Mouse (Mus musculus) heart, postnatal 4 days (tissue): ENCODE results near the gene Bach2. TPM values are rescaled to one million over a fixed set of nuclear protein-coding genes. Genes with fewer than 3 reads are reported as not detected.
A peak's percentile ranks its signal among the peaks of the same experiment; 100 is the strongest.

Source experiments
- DNase-seq: peaks from one replicate; pipeline ENCODE4 v3.0.0; 2021
- total RNA-seq, 2 experiments: library from RNA; stranded (reverse); gene quantifications; 2 replicates each; pipeline ENCODE4 v1.2.3; 2021

Bach2 gene
- 10 to 100 TPM; 23.9 to 24.5 TPM for total RNA-seq

DNA sequence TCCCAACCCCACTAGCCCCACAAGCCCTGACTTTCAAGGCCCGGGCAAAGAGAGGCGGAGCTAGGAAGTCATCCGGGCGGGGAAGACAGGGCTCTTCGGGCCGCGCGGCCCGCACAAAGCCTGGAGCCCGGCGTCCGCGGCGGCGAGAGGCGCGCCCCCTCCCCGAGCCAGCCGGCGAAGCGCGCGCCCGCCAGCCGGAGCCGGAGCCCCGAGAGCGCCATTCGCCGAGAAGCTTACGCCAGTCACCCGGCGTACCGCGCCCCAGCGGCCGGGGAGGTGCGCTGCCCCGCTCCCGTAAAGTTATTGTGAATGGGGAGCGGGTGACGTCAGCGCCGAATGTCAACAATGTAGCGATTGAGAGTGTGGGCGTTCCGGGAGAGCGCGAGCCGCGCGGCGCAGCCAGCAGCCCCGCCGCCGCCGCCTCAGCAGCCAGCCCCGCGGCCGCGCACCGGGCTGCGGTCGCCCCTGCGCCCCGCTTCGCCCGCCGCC is at the start of gene Bach2:
Gene Bach2 (plus strand): TSS at position 439 of the 489 bp plus-strand sequence.
- peak; percentile 93 for DNase-seq

DNA sequence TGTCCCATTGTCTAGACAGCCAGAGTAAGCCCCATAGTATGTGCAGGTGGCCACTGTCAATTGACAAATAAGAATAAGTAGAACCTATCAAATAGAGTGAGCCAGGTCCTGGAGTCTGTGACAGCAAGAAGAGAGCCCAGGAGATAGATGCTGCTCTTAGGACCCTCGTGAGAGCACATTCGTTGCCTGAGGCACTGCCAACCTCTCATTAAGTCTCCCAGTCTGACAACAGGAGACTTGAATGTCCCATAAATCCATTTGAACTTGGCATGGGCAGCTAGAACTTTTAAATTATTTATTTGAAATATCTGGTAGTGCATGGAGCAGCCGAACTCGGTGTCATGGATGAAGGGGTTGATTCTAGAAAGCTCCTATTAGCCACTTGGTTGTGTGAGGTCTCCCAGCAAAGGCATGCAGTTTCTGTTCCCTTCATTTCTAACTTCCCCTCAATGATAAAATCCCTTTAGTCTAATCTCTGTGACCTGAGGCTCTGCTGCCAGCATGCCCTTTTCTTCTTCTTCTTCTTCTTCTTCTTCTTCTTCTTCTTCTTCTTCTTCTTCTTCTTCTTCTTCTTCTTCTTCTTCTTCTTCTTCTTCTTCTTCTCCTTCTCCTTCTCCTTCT is 49.1 kb upstream of the Bach2 start:
- no peak for DNase-seq

DNA sequence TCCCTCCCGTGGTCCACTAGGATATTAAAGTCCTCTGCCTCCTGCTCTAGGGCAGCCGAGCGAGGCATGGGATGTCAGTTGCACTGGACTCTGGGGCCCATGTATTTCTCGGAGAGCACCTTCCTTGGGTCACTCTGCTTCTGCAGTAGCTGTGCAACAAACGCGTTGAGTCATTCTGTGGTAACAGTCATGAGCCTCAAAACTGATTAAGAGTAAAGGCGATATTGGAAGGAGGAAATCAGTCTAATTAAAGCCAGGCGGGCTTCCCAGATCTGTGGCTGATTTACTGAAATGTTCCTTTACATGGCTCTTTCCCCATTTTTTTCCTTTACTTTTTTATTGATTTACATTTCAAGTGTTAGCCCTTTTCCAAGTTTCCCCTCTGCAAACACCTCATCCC is 48.1 kb upstream of the Bach2 start:
- no peak for DNase-seq

DNA sequence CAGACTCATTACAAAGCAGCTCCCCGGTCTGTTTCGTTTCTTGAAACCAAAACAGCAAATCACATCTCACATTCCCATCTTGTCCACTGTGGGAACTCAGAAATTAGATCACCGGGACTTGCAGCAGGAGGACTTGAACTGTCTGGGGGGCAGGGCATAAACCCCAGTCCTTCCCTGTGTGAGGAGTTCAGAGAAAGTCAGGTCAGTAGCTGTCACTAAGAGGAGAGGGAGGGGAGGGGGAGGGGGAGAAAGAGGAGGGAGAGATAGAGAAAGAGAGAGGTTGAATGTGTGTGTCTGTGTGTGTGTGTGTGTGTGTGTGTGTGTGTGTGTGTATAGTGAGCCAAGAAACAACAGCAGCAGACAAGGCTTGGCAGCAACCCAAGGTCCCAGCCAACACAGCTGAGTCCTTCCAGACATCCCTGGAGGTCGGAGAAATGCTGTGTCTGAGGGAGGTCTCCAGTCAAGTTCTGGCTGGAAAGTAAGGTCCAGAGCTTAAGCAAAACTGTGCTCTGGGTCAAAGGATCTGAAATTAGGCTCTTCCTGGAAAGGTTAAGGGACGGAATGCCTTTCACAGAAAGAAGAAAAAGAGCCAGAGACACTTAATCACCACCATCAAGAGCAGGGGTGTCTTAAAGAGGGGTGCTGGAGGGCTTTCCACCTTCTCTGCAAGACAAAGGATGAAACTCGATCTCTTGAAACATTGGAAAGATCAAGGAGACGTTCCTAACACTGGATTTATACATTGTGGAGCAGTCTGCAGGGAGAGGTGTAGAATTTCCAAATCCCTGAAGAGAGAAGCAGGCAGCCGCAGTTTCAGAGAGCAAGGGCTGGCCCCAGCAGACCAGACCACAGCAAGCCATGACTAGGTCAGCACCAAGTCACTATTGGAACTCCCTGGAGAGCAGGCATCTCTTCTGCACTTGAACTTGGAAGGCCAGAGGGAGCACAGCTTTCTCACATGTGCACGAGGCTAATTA is 42.4 kb upstream of the Bach2 start:
- peak; percentile 89 for DNase-seq

DNA sequence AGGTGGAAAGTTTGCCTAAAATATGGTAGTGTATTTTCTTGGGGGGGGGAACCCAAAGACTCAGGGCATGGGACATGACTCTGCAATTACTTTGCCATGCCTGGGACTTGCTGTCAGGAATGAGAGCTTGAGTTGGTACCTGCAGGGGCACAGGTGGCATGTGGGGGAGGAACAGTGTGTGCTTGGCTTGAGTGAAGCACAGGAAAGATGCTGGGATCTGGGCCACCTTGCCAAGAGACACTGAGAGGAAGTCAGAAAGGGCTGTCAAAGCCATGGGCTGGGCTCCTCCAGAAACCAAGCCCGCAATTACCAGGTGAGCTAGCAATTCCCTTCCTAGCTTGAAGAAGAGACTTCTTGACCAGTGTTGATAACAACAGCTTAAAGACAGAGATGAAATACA is 40.6 kb upstream of the Bach2 start:
- DNase-seq = no peak

DNA sequence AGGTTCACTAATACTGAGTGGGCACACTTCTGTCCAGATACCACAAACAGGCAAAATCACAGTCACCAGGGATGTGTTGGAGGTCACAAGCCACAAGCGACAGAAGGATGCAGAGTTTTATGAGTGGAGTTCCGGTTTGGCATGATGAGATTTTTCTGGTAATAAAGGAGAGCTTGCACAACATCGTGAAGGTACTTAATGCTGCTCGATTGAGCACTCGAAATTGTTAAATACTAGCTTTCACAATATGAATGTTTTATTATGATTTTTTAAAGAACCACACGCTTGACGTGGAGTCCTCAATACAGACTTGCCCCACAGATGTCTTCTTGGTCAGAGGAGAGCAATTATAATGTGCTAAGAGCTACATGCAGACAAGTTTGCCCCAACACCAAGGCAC is 40.0 kb upstream of the Bach2 start:
- no peak for DNase-seq

DNA sequence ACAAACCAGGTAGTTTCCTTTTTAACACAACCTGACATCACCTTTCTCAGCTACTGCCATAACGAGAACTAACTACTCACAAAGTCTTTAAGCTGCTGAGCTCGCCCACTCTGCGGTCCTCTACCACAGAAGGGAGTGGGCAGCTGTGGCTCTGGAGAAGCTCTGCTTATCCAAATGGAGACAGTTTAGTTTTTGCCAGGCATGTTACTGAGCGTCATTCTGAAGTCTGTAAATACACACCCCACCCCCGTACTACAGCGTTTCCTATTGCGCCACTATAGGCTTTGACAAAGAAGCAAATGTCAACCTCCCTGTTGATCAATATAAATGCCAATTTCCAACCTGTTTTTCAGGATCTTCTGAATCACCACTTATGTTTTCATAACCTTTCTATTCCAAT is 39.4 kb upstream of the Bach2 start:
- DNase-seq = no peak

DNA sequence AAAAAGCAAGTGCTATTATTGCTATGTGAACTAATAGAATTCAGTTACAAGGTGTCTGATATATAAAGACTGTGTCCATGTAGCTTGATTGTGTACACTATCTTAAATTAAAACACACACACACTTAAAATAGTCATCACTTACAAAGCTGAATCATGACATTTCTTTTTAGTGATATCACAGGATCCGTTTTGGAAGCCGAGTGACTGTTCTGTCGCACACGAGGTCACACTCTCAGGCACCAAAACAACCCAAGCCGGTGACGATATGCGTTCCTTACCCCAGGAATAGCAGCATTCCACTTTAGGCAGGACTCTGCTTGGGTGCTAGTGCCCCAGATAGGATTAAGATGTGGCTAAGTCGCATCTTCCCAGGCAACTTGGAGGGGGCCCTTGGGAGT is 37.5 kb upstream of the Bach2 start:
- DNase-seq = peak; percentile 55

DNA sequence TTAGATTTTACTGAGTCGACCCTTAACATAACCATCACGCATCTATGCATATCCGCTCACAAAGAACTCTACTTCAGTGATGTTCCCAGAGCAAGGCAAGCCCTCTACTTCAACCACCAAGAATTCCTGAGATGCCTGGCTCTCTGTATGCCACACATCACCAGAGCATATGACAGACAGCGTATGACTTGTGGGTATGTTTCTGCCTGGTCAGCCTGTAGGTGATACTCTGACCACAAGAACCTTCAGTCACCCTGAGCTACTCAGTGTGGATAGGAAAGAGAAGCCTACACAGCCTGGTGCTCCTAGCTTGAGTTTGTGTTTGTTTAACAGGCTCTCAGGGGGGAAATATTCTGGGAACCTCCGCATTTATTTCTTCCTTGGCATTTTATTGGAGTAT is 36.2 kb upstream of the Bach2 start:
- no peak for DNase-seq

DNA sequence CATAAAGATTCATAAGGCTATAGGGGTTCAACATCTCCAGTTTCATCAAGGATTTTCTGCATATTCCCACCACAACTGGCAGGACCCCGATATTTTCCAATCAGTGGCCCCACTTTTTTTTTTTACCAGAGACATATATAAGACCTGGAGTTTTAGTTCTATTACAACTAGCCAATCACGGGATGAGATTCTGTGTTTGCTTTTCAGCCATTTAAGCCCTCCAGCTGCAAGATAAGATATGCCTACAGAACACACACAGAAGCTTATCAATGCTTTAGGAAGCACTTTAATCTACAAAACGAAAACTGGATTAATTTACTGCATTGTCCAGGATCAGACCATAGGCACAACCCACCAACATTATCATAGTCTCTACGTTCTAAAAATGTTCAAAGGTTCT is 33.8 kb upstream of the Bach2 start:
- DNase-seq = no peak

DNA sequence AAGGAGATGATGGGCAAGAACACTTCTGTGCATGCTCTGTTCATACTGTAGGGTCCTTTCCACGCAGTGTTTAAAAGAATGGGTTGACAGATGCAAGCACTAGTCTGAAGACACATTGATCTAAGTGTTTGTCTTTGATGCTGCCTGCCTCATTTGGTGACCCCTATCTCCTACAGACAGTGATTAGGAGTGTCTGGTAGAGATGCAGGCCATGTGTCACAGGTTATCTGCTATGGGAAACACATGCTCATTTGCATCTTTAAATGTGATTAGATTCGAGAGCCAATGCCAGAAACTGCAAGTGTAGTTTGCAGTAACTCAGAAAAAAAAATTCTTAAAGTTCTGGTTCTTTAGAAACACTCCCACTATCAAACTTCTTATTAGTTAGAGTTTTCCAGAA is 32.8 kb upstream of the Bach2 start:
- DNase-seq = no peak

DNA sequence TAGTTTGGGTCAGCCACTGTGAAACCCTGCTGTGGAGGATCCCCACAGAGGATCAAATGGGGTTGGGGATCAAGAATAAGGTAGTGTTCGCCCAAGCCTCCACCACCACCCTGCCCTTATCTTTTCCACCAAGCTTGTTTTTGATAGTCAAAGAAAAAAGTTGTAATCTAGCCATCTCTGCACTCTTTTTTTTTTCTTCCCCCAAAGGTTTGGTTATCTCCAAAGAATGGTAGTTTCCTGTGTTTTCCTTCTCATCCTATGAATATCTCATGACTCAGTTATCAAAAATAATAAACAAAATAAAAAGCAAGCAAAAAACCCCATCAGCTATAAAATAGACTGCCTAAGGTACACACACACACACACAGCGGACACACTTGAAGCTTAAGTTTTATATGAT is 28.6 kb upstream of the Bach2 start:
- no peak for DNase-seq

DNA sequence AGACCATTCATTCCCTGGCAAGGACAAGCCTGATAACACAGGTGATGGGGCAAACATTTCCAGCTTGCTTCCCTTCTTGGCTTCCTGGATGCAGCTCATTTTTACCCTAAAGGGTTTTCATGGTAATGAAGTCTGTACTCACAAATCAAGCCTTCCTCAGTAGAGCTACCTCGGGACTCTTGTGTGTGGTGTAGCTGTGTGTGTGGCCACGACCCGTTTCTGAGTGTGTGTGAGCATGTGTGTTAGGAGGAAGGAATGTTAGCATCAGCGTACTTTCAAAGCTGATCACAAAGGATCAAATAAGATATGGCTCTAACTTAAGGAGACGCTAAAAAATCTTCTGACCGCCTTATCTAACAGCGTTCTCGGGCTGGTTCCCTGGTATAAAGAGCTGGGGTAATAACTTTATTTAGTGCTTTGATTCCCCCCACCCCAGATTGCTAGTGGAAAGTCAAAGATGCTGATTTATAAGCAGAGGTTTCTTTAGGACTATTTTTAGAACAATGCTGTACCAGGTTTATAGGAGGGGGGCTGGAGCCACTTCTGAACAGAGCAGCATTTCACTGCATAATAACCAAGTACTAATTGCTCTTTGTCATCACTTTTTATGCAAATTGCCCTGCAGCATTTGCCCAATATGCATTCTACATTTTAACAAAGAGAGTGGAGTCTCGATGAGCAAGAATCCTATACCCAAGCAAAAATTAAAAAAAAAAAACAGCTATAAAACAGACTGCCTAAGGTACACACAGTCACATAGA is 28.0 kb upstream of the Bach2 start:
- DNase-seq = no peak

DNA sequence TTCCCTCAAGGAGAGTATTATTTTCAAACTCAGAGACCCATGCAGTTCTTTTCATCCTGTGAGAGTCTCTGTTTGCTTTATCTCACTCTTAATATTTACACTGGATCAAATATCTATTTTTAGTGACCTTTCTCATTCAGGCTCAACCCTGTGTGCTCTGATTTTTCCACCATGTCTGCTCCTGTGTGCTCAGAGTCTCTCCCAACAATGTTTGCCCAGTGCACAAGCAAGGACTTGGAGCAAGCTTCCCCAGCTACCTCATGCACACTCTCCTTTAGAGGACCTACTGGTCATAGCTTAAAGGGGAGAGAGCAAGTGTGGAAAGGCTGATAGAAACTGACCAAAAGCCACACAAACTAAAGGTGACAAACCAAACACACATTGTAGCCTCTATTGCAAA is 26.0 kb upstream of the Bach2 start:
- DNase-seq = no peak

DNA sequence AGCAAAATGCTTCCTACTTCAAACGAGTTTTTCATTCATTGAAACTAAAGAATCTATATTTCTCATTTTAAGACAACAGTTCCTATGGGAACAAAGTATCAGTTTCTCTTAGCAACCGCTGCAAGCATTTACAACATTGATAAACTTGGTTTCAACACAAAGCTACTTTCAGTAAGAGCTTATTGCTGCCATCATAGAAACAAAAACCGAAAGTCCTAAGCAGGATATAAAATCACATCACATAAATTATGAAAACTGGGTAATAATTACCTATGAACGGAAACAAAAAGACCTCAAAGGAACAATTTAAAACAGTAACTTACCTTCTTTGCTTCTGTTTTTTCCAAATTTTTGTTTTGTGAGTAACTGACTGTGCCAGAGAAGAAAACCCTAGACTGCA is 22.1 kb upstream of the Bach2 start:
- DNase-seq = no peak

DNA sequence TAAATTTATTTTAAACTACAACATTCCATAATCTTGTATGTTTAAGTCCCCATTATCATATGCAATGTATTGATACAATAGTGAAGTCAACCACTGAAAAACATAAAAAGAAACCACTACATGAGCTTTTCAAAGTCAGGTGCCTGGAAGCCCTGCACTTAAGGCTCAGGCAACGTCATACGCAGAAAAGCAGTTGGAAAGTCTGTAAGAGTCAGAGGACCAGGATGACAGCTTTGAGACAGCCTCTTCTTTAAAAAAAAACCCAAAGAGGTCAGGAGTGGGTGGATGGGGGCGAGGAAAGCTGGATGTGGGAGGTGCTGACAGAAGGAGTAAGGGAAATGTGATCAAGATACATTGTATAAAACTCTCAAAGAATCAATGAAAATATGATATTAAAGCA is 21.6 kb upstream of the Bach2 start:
- DNase-seq = no peak

DNA sequence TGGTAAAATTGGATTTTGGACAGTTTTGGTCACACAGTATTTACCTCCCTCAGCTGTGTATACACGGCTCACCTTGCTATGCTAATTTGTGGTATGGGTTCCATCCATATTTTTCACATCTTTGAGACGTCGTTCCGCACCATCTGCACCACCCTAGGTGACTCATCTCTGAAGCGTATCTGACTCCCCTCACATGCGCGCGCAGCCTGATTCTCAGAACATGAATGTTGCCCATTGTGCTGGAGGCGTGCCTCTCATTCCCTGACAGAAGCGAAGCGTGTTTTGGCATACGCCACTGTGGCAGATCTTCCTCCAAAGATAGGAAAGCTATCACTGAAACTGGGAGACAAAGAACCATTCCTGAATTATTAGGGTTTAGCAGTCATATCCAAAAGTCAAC is 21.0 kb upstream of the Bach2 start:
- DNase-seq = no peak

DNA sequence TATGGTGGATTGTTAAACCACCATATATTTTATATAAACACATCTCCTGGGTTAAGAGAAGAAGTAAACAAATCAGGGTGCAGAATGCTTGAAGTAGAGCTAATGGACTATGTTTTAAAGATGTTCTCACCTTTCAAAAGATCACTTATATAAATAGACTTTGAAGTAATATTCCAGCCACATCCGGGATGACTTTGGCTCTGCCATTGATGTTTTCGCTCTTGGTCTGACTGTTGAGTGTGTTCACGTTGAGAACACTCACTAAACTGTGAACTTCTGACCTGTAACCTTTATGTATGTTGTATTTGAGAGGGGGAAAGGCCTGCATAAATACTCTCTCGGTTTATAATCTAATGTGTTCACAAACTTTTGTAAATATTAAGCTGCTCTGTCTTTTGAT is 20.2 kb upstream of the Bach2 start:
- no peak for DNase-seq

DNA sequence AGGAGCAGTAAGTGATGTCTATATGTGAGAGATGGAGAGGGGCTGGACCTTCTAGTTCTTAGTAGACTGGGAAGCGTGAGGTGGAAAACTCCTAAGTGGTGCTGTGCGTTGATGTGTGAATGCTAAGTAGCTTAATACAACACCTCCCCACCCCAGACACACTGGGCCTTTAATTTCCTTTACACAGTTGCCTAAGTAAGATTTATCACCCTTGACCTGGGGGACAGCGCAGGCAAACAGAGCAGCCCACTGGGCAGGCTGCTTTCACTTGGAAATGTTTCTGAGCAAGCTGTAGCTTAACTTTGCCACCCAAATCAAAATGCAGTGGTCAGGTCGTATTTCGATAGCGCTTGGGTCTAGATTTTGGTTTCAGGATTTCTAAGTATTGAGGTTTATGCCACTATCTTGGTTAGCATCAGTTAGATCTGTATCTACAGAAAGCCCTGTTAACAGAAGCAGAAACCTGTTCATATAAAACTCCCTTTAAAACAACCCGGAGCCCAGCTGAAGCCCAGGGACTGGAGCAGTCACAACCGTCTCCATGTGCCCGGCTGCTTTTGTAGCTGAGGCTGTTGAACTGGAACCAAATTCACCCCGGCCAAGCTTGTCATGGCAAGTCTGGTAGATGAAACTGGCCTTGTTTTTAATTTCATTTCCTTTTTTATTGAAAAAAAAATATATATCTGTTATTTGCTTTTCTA is 19.0 kb upstream of the Bach2 start:
- no peak for DNase-seq

DNA sequence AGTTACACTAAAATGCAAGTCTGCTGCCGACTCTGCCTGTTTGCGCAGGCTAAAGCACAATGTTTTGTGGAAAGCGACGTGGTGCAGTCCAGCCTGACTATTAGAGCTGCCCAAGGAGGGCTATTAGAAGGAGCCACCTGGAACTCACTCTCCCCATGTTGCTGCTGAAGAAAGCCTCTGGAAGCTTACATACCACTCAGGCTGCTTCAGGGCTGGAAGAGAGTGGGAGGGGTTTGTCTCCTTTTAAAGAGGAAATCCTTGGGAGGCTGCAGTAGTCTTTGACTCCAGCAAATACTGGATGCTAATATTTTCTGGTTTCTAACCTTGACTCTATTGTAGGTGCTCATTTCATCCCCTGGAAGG is 18.5 kb upstream of the Bach2 start:
- DNase-seq = no peak

DNA sequence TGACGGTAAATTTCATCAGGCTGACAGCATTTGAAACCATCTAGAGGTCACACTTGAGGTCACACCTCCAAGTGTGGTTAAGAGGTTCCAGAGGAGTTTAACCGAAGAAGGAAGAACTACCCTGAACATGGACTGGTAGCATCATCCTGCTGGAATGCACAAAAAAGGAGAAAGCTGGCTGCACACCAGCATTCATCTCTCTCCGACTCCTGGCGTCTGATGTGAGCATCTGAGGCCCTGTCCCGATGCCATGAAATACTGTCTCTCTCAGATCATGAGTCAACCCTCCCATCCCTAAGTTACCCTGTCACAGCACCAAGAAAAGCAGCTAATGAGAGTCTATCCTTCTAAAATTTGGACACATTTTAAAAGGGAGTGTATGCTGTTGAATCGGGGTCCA is 17.6 kb upstream of the Bach2 start:
- DNase-seq = no peak

DNA sequence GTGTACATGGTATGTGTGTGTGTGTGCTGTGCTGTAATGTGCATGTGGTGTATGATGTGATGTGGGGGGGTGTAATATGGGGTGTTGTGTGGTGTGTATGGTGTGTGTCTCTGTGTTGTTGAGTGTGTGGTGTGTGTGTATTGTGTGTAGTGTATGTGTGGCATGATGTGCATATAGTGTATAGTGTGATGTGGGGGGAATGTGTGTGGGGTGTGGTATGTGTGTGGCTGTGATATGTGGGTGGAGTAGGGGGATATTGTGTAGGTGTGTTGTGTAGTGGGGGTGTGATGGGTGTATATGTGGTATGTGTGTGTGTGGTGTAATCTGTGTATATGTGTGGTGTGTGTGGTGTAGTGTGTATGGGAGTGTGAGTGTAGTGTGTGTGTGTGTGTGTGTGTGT is 15.0 kb upstream of the Bach2 start:
- no peak for DNase-seq

DNA sequence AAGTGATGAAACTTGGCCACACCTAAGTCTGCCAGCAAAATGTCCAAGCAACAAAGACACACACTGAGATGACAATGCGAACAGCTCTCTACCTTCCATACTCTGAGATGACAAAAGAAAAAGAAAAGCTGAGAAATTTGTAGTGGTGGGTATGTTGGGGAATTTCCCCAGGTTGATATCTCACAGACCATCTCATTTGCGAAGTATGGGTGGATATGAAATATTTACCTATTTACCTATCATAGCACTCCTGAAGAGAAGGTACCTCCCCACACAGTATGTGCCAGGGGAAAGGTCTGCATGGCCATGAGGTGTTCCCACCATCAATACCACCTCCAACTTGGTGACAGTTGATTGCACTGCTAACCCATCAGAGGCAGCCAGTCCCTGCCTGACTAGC is 13.4 kb upstream of the Bach2 start:
- no peak for DNase-seq
